In the genomic region with DNA sequence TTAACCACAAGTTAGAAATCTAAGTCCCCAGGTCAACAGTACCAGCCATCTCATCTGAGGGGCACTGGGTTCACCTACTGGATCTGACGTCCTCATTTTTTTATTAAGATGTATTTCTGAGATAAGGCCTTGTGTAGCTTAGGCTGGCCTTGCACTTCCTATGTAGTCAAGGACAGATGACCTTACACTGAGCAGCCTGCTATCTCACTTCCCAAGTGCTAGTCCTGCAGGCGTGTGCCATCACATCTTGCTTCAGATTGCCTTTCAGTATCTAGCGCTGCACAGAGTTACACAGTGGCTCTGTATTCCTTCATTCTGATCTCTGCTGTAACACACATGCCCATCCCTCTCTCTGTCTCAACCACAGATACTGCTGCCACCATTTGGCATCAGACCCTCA, we compare ENCODE assay signal across 17 mouse cellular contexts. TPM values are rescaled to one million over a fixed set of nuclear protein-coding genes. Genes with fewer than 3 reads are reported as not detected.
"Had no signal": no experiment of that assay in that cellular context is flagged by ENCODE, and none has a peak within 500 bp of the region (broad histone marks: within the 10 kb centered on the region; RNA-seq: fewer than 3 reads in every experiment).

No protein-coding gene starts in this region.

- DNase-seq: retina, postnatal 1 day; right cerebral cortex, adult 18-20 months; right cerebral cortex, postnatal 14 days; right cerebral cortex, postnatal 25 days; right cerebral cortex, postnatal 4 days; spleen, adult 18-20 months; thymus, adult 18-20 months; thymus, adult 2 months; thymus, postnatal 14 days; thymus, postnatal 25 days; thymus, postnatal 36 days; thymus, postnatal 4 days had no signal

RNA-seq across cellular contexts. Expression of a gene that starts 16.0 kb away (rescaled TPM):
- polyA plus RNA-seq: spleen, adult 2 months; urinary bladder, adult 2 months had no signal

RNA-seq across cellular contexts. Expression of a gene that starts 27.1 kb away (rescaled TPM):
- total RNA-seq: neutrophil, adult 5-6 weeks had no signal
- polyA plus RNA-seq: small intestine, adult 2 months; spleen, adult 2 months; thymus, postnatal 0 days; urinary bladder, adult 2 months had no signal
